Mouse (Mus musculus) urinary bladder, postnatal 4 days (tissue): ENCODE results near the gene Cypt12.

Experiments used
- DNase-seq, 2 experiments: peaks; one replicate each; pipeline ENCODE4 v3.0.0; 2021 to 2022; ENCODE audit warnings: low spot score in 2 of 2

Gene Cypt12

DNA sequence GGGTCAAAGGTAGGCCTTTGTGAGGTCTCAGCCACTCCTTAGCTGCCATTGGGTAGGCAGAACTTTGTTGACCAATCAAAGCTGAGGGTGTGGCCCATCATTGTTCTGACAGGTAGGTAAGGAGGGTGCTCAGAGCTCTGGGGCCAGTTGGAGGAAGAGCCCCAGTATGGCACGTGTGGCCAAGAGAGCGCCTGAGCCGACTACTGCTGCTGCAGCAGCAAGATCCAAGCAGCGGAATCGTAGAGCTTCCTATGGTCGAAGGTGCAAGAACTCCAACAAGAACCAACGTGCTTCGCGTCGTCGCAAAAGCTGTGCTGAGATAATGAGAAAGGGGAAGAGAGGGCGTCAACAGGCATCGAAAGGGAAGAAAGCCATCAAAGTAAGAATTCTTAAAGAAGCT is at the start of gene Cypt12:
Cypt12 (plus strand) TSS at position 112 of the 400 bp plus-strand sequence.
- DNase-seq, result no peak

DNA sequence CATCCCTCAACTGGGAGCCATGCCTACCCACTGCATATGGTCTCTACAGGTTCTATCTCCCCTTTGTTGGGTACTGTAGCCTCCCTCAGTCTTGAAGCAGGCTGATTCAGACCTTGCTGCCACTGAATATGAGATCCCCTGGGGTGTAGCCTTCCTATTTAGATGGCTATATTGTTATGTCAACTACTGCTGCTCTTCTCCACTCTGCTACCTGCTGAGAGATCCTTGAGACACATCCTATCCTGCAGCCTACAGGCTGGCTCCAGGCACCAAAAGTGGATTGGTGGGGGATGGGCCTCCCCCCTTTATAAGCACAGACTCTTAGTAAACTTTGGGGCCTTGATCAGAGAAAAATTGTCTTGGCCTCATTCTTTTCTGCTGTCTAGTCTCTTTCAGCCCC is 34.4 kb upstream of the Cypt12 start:
- no peak for DNase-seq

DNA sequence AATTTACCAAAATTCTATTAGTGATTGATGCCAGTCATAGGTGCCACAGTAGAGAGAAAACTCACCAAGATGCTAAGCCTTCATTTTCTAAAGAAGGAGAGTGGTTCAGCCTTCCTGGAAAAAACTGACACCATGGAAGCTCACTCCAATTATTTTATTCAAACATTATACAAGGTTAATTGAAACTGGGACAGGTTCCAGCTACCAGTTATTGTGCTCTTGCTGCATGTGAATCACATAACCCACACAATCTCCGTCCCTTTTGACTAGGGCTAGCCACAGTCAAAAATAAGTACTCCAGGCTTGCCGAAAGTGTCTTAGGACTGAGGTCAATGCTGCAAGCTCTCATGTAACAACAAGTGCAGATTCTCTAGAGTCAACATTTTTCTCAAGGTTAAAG is 8.0 kb upstream of the Cypt12 start:
- no peak for DNase-seq
